Mouse (Mus musculus) CH12.LX (cell line): ENCODE measurements around the gene N4bp2l1. TPM values are rescaled to one million over a fixed set of nuclear protein-coding genes. Genes with fewer than 3 reads are reported as not detected.

Source experiments
- DNase-seq: peaks from one replicate; pipeline ENCODE4 v3.0.0-alpha.2; 2013; ENCODE audit errors: extremely low read depth
- H3K27ac ChIP-seq: 2 replicates; pipeline ENCODE4 v1.5.1; 2012; ENCODE audit warnings: low read depth, mild to moderate bottlenecking, control low read depth, moderate library complexity; ENCODE audit not compliant: insufficient read depth
- H3K27me3 ChIP-seq: replicated peaks from 2 replicates; pipeline ENCODE3; 2012; ENCODE audit warnings: inconsistent platforms
- H3K36me3 ChIP-seq, 2 experiments: replicated peaks in 1 of 2; 2 replicates each; pipeline versions ENCODE3 to v1.6.1; 2012; ENCODE audit warnings: inconsistent platforms in 1 of 2, low read length in 1 of 2, mild to moderate bottlenecking in 1 of 2, mixed read lengths in 1 of 2, moderate library complexity in 1 of 2; ENCODE audit not compliant: control insufficient read depth in 1 of 2, insufficient read depth in 1 of 2
- H3K4me1 ChIP-seq, 2 experiments: 2 replicates each; pipeline ENCODE4 v1.6.1; 2012; ENCODE audit warnings: inconsistent platforms in 1 of 2, moderate library complexity in 1 of 2; ENCODE audit not compliant: insufficient read depth in 2 of 2, control insufficient read depth in 1 of 2
- H3K4me2 ChIP-seq: 2 replicates; pipeline ENCODE4 v1.6.1; 2012; ENCODE audit warnings: low read depth, mild to moderate bottlenecking, control low read depth; ENCODE audit not compliant: poor library complexity, insufficient read depth, severe bottlenecking
- H3K4me3 ChIP-seq, 3 experiments: fragments of 150-350 bp in 1 of 3; sonication (generic) in 1 of 3; replicated peaks in 1 of 3; 2 replicates each; pipeline versions ENCODE3 to v1.5.1; 2011 to 2012; ENCODE audit warnings: low read depth in 2 of 3, low read length in 2 of 3, mild to moderate bottlenecking in 2 of 3, moderate library complexity in 2 of 3, control low read depth in 1 of 3, improper control_type of control experiment in 1 of 3, inconsistent platforms in 1 of 3, mixed read lengths in 1 of 3; ENCODE audit not compliant: poor library complexity in 1 of 3
- H3K79me2 ChIP-seq: replicated peaks from 2 replicates; pipeline ENCODE4 v1.6.1; 2012; ENCODE audit warnings: mild to moderate bottlenecking, moderate library complexity; ENCODE audit not compliant: control insufficient read depth, poor library complexity, insufficient read depth, severe bottlenecking; ENCODE audit errors: extremely low read depth
- H3K9ac ChIP-seq: 2 replicates; pipeline ENCODE4 v1.6.1; 2012; ENCODE audit warnings: low read depth, mild to moderate bottlenecking, control low read depth, moderate library complexity; ENCODE audit not compliant: insufficient read depth
- H3K9me3 ChIP-seq: replicated peaks from 2 replicates; pipeline ENCODE3; 2012; ENCODE audit warnings: low read length, inconsistent platforms, mixed read lengths
- CHD2 ChIP-seq: IDR thresholded peaks from 2 replicates; pipeline ENCODE4 v1.6.1; 2011; ENCODE audit warnings: low read length, improper control_type of control experiment
- ELF1 ChIP-seq: IDR thresholded peaks from 2 replicates; pipeline ENCODE4 v1.6.1; 2014; ENCODE audit warnings: low read depth, mild to moderate bottlenecking, inconsistent platforms, low read length, improper control_type of control experiment
- HCFC1 ChIP-seq: IDR thresholded peaks from 2 replicates; pipeline ENCODE4 v1.6.1; 2012; ENCODE audit warnings: low read depth, mild to moderate bottlenecking, inconsistent platforms, low read length, improper control_type of control experiment
- KAT2A ChIP-seq: IDR thresholded peaks from 2 replicates; pipeline ENCODE4 v1.6.1; 2012; ENCODE audit warnings: low read length, improper control_type of control experiment, inconsistent platforms; ENCODE audit not compliant: insufficient replicate concordance
- MAFK ChIP-seq: IDR thresholded peaks from 2 replicates; pipeline ENCODE4 v1.6.1; 2011; ENCODE audit warnings: low read length, improper control_type of control experiment; ENCODE audit not compliant: insufficient replicate concordance
- MAZ ChIP-seq: IDR thresholded peaks from 2 replicates; pipeline ENCODE4 v1.6.1; 2012; ENCODE audit warnings: low read depth, mild to moderate bottlenecking, inconsistent platforms, low read length, improper control_type of control experiment, moderate library complexity
- MEF2A ChIP-seq: IDR thresholded peaks from 2 replicates; pipeline ENCODE4 v1.6.1; 2014; ENCODE audit warnings: low read depth, mild to moderate bottlenecking, inconsistent platforms, low read length, improper control_type of control experiment, borderline replicate concordance
- POLR2A ChIP-seq: IDR thresholded peaks from 2 replicates; pipeline ENCODE4 v1.6.1; 2011; ENCODE audit warnings: low read depth, mild to moderate bottlenecking, improper control_type of control experiment, low read length
- RAD21 ChIP-seq: IDR thresholded peaks from 2 replicates; pipeline ENCODE4 v1.6.1; 2011; ENCODE audit warnings: low read depth, mild to moderate bottlenecking, low read length, improper control_type of control experiment, moderate library complexity
- TBP ChIP-seq: conservative IDR thresholded peaks from 2 replicates; pipeline ENCODE4 v1.6.1; 2011; ENCODE audit warnings: low read depth, low read length, improper control_type of control experiment
- TCF12 ChIP-seq: IDR thresholded peaks from 2 replicates; pipeline ENCODE4 v1.6.1; 2014; ENCODE audit warnings: low read depth, mild to moderate bottlenecking, inconsistent platforms, low read length, improper control_type of control experiment
- USF1 ChIP-seq: IDR thresholded peaks from 2 replicates; pipeline ENCODE4 v1.6.1; 2014; ENCODE audit warnings: low read depth, mild to moderate bottlenecking, inconsistent platforms, low read length, improper control_type of control experiment
- ZC3H11A ChIP-seq: IDR thresholded peaks from 2 replicates; pipeline ENCODE4 v1.6.1; 2012; ENCODE audit warnings: low read depth, mild to moderate bottlenecking, inconsistent platforms, low read length, improper control_type of control experiment
- ZMIZ1 ChIP-seq: IDR thresholded peaks from 2 replicates; pipeline ENCODE4 v1.6.1; 2012; ENCODE audit warnings: low read depth, mild to moderate bottlenecking, inconsistent platforms, low read length, improper control_type of control experiment
- ZNF384 ChIP-seq: IDR thresholded peaks from 2 replicates; pipeline ENCODE4 v1.6.1; 2012; ENCODE audit warnings: low read depth, low read length, improper control_type of control experiment, inconsistent platforms
- dilution Hi-C: fragments of 300-500 bp; cut with MboI; formaldehyde crosslinking; loops from 2 replicates; pipeline ENCODE4 v1.14.3; 2020; ENCODE audit warnings: low sequenced_read_pairs; ENCODE audit not compliant: extremely low pct_unique_long_range_greater_than_20kb, extremely low pct_ligation_motif_present
- in situ Hi-C: fragments of 300-500 bp; cut with MboI; formaldehyde crosslinking; loops from 3 replicates; pipeline ENCODE4 v1.14.3; 2019; ENCODE audit warnings: low sequenced_read_pairs, low pct_ligation_motif_present, low pct_unique_long_range_greater_than_20kb, mixed read lengths
- polyA plus RNA-seq: library from polyadenylated mRNA; unstranded; fragments of >175 nt; gene quantifications from 2 replicates; pipeline ENCODE4 v1.2.1, GENCODE M21; 2012; ENCODE audit warnings: low read depth; ENCODE audit not compliant: insufficient read length
- total RNA-seq, 2 experiments: library from RNA; depleted of rRNA; stranded (reverse); fragments of 300-350 nt in 1 of 2; fragments of >200 nt in 1 of 2; gene quantifications; 2 replicates each; pipeline ENCODE4 v1.2.3; 2012 to 2014

The N4bp2l1 gene
- total and polyA plus RNA-seq, 3 experiments, result 9.5 to 18.6 (median 10.2) TPM

DNA sequence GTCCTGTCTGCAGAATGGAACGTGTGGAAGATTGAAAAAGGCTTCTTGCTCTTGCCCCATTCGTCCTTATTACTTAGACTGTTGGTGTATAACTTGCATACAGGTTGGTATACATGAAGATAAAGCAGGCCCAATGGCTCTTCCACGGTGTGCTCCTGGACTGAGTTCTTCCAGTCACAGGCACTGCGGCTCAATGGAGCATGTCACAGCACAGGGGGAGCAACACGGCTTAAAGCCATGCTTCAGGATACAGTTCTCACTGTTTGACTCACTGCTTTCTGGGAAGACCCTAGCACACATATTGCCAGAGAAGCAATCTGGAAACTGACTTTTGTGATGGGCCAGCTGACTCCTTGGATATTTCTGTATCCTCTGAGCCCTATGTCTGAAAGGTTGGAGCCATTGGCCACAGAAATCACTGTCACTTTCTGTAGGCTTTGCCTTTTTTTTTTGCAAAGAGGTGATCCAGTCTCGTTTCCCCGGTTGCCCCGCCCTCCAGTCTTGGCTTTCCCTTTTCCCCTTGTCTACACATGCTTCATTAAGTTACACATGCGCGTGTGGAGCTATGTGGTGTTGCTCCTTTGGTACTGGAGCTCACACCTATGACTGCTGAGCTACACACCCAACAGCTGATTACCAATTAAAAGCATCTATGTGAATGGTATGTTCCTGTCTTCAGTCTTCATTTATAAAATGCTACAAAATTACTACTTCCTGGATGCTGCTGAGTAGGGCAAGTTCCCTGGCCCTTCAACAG, 21.8 kb upstream of the N4bp2l1 start:
- no peak overlapping the region for H3K4me3 ChIP-seq
- H3K36me3 ChIP-seq, result peaks cover 0 to 14% of the 10 kb centered on the region in 2 experiments
- in situ Hi-C loops (no loop called here), dilution Hi-C loops (no loop called here)
- no peak for TF ChIP-seq USF1
- TF ChIP-seq HCFC1, result no peak
- TF ChIP-seq ELF1, result no peak
- no peak for TF ChIP-seq ZC3H11A
- TF ChIP-seq MEF2A, result no peak
- TF ChIP-seq ZMIZ1, result no peak
- no peak for TF ChIP-seq TCF12
- TF ChIP-seq MAZ, result no peak
- no peak for TF ChIP-seq KAT2A
- no peak for TF ChIP-seq CHD2
- no peak for TF ChIP-seq MAFK
- TF ChIP-seq TBP, result no peak
- TF ChIP-seq POLR2A, result no peak; the same call in 1 of the 2 replicates
- no peak for TF ChIP-seq RAD21
- no peak overlapping the region for H3K27ac ChIP-seq
- no peaks in the 10 kb centered on the region for H3K27me3 ChIP-seq
- no peak for DNase-seq
- no peaks in the 10 kb centered on the region for H3K79me2 ChIP-seq
- H3K9ac ChIP-seq, result no peak overlapping the region
- peaks cover 31 to 84% of the 10 kb centered on the region in 2 experiments for H3K4me1 ChIP-seq
- H3K9me3 ChIP-seq, result no peaks in the 10 kb centered on the region
- H3K4me2 ChIP-seq, result no peak overlapping the region

DNA sequence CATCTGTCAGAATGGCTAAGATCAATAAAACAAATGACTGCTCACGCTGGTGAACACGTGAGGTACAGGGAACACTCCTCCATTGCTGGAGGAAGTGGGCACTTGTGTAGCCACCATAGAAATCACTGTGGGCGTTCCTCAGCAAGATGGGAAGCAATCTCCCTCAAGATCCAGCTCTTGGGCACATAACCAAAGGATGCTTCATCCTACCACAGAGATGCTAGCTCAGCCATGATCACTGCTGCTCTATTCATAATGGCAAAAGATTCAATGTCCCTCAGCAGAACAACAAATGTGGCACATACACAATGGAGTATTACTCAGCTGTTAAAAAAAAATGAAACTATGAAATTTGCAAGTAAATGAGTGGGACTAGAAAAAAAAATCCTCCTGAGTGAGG, 19.7 kb upstream of the N4bp2l1 start:
- TF ChIP-seq HCFC1 (no peak), ZNF384 (peak; percentile 21; the same call in 1 of the 2 replicates)
- TF ChIP-seq, all 38 proteins: peak for 1
- no peak for DNase-seq
- no peak overlapping the region for H3K9ac ChIP-seq
- H3K4me2 ChIP-seq, result no peak overlapping the region
- dilution Hi-C loops (no loop called here), in situ Hi-C loops (no loop called here)
- H3K27me3 ChIP-seq, result no peaks in the 10 kb centered on the region
- H3K4me1 ChIP-seq, result peaks cover 24 to 77% of the 10 kb centered on the region in 2 experiments
- H3K9me3 ChIP-seq, result no peaks in the 10 kb centered on the region
- H3K36me3 ChIP-seq, result peaks cover 0 to 17% of the 10 kb centered on the region in 2 experiments
- no peak overlapping the region for H3K27ac ChIP-seq
- H3K79me2 ChIP-seq, result no peaks in the 10 kb centered on the region
- H3K4me3 ChIP-seq, result no peak overlapping the region
